Mouse (Mus musculus) c-Kit-positive CD71-positive TER-119-positive erythroid progenitor cells, embryonic 14.5 days (primary cell): ENCODE results near the gene Tbxa2r.

ENCODE experiments used
- DNase-seq: peaks from one replicate; pipeline ENCODE4 v3.0.0-alpha.2; 2013; ENCODE audit warnings: low spot score

The Tbxa2r gene

DNA sequence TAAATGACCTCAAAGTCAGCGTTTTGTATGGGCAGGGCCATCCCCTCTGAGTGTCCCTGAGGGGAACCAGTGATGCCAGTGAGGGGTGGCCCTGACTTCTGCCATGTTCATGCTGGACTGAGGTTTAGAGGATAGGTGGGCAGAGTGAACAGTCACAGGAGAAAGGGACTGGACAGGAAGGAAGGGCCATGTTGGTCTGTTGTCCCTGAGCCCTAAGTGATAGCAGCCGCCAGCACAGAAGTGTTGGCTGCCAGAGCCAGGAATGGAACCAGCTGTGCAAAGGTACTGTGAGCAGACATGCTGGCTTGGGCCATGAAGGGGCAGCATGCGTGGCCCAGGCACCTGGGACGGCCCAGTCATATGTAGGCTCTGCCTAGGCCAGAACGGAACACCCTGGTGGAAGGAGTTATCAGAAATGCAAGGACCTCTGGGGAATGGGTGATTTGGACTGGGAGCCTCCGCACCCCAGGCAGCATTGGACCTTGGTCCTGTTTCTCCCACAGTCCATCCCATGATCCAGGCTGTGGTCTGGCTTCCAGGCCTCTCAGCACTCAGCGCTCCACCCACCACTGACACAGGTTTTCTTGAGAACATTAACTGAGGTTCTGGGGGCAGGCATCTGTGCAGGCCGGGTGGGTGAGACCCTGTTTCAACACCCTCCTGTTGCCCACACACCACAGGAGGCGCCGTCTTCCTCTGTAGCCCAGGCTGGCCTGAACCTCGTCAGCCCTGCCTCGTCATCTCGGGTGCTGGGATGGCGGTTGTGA lies 28.8 kb upstream of the Tbxa2r start:
- DNase-seq: no peak

DNA sequence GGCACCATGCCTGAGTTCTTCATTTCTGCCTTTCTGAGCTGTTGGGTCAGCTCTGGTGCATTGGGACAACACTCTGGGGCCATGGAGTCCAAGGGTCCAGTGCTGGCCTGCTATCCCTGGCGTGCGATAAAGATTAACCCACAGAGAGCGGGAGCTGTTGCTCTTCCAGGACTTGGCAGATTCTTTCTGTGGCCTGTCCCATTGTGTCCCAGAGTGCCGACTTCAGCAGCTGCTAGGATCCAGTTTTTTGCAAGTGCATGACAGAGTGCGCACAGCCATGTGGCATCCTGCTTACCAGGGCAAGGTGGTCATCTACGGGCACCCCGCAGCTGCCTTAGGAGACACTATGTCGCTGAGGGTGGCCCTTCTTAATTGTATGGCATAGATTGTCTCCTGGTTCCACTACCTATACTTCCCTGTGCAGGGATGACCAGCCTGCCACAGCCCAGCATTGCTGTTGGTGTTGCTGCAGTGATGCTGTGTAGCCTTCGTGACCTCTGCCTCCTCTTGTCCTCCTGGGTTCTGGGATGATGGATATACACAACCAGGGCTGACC lies 28.1 kb upstream of the Tbxa2r start:
- no peak for DNase-seq

DNA sequence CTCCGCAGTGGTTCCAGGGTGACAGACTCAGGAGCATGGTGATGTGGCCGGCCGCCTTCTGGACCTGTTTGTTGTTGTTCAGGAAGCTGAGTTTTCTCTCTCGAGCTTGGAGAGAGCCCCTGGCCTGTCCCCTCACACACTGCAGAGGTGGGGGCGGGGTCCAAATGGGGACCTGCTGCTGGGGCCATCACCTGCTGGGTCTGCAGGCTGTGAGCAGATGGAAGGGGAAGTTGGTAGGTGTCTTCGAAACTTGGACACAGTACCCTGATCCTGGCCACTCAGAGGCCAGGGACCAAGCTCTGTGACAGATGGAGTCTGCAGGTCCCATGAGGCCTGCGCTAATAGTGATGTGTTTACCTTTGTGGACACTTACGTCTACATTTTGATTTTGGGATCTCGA lies 27.2 kb upstream of the Tbxa2r start:
- no peak for DNase-seq

DNA sequence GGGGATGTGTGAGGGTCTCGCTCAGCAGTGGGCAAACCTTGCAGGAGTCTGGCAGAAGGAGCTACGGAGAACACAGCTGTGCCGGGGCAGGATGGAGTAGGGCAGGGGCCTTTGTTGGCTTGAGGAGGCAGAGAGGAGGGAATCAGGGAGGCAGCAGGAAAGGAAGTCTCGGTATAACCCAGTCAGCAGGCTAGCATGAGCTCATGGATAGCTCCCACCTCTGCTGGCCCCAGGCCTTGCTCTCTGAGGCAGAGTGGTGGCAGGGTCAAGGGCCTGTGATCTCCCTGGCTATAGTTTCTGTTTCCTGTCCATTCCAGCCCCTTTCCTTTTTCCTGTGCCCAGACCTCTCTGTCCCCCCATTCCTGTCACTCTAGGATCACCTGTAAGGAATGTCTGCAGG lies 26.2 kb upstream of the Tbxa2r start:
- no peak for DNase-seq

DNA sequence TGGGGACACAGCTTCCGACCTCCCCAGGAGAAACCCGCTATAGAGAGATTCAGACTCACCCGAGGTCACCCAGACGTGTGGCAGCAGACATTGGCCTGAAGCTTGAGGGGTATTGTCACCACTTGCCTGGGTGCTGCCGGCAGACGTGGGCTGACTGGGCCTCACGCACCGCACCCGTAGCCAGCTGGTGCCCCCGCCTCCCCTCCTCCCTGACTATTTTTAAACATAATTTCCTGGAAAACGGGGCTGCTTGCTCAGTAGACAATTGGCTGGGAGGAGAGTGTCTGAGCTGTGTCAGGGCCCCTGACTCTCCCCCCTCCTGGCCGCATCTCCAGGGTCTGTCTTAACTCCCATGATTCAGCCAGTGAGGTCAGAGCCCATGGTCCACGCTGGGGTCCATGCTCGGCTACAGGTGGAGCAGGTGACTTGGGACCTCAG lies 25.7 kb upstream of the Tbxa2r start:
- DNase-seq: peak; percentile 46

DNA sequence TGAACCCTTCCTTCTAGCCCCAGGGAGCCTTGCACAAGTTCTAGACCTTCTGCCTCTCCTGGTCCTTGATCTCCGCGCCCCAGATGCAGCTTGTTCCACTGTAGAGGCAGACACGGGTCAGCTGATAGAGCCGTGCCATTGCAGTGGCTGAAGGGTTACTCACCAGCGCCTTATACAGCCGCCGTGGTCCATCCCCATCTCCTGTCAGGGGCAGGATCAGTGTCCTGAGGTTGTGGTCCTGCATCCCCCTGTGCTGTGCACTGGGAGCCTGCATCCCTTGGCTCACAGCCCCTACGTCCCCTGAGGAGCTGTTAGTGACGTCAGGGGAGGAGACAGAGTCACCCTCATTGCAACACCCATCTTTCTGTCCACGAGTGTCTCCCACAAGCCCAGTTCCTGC lies 25.3 kb upstream of the Tbxa2r start:
- no peak for DNase-seq

DNA sequence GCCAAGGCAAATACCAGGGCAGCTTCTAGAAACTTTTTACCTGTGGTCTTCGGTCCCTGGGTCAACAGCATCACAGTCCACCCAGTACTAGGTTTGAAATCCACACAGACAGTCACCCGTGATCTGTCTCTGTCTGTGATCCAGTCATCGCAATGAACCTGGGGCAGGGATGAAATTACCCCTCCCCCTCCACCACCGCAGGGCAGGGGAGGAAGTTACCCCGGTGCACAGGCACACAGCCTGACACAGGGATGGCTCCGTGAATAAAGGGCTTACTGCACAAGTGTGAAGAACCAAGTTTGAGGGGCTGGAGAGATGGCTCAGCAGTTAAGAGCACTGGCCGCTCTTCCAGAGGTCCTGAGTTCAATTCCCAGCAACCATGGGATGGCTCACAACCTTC lies 24.8 kb upstream of the Tbxa2r start:
- DNase-seq: no peak

DNA sequence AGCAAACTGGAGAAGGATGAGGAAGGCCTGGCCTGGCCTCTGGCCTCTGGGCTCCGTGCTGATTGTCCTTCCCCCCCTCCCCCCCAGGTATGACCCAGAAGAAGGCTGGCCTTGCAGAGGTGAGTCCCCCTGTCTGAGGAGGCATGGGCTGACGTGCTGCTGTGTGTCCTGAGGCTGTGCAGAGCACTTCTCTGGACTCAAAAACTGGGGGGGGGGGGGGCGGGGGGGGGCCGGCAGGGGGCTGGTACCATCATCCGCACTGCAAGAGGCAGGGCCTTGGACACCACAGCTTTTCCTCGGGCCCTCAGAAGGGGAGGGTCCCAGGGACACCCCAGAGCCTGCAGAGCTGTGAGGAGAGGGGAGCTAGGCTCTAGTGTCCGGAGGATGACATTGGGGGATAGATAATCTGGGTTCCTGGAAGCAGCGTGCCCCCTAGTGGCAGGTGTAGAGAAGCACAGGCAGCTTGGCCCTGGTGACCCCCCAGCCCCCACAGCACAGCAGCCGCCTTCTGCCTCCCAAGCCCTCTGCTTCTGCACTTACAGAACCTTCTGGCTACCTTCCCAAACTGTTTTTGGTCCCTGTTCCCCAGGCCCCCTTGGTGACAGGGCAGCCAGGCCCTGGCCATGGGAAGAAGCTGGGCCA lies 23.8 kb upstream of the Tbxa2r start:
- DNase-seq: peak; percentile 59

DNA sequence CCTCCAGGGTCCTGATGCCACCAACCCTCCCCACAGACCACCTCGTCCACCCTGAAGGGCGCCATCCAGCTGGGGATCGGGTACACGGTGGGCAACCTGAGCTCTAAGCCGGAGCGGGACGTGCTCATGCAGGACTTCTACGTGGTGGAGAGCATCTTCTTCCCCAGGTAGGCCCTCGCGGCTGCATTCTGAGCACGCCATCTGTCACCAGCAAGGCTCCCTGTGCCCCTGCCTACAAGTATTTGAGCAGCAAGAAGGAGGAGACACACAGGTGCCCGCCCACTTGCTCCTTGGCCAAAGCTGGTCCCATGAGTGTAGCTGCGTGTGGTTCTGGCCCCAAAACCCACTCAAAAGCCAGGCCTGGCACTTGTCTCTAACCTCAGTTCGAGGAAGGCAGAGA lies 22.9 kb upstream of the Tbxa2r start:
- DNase-seq: no peak

DNA sequence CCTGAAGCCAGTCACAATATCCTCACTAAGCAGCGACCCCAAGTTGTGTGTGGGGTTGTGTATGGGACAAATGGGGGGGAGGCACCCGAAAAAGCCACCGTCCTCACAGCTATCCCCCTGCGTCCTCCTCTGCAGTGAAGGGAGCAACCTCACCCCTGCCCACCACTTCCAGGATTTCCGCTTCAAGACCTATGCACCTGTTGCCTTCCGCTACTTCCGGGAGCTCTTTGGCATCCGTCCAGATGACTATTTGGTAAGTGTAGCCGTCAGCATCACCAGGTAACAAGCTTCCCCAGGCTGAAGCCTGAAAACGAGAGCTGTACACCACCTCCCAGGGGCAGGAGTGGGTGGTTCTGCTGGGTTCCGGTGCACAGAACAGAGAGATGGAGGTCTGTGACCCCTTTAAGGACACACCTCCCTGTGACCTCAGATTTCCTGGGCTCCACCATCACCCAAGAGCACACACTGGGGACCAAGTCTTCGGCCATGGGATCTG lies 22.3 kb upstream of the Tbxa2r start:
- no peak for DNase-seq

DNA sequence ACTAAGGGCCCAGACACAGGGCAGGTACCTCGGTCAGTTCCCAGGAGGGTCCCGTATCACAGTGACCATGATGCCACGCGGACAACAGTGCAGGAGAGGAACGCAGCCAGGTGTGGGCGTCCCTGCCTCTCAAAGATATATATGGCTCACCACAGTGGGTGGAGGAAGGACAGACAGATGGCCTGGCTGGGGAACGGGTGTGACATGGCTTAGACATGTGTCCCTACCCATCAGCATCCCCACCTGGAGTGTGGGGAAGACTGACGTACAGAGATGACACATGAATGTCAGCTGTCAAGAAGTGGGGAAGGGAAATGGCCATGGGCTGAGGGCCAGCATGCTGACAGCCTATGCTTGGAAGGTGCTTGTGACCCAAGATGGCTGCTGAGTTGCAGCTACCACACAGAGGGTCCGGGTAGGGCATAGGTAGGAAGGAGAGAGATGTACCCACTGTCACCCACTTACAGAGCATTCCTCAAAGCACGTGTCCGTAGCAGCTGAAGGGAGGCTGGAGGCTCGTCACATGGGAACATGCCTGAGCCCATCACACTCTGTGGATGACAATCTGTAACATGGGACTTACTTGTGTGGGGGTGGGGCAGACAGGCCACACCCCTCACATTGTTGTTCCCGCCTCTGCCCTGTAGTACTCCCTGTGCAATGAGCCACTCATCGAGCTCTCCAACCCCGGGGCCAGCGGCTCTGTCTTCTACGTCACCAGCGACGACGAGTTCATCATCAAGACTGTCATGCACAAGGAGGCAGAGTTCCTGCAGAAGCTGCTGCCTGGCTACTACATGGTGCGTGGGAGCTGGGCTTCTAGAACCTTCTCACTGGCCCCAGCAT lies 21.5 kb upstream of the Tbxa2r start:
- DNase-seq: no peak

DNA sequence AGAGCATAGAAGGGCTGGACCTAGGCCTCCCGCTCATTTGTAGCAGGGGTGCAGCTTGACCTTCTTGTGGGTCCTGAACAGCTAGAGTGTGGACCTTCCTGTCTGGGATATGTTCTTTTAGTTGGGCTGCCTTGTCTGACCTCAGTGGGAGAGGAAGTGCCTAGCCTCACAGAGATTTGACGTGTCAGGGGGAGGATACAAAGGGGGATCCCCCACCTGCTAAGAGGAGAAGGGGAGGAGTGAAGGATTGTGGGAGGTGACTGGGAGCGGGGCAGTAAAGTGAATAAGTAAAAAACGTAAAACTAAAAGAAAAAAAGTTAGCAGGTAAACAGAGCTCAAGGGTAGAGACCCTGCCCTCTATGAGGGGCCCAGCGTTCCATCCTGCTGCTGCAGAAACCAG lies 19.0 kb upstream of the Tbxa2r start:
- no peak for DNase-seq

DNA sequence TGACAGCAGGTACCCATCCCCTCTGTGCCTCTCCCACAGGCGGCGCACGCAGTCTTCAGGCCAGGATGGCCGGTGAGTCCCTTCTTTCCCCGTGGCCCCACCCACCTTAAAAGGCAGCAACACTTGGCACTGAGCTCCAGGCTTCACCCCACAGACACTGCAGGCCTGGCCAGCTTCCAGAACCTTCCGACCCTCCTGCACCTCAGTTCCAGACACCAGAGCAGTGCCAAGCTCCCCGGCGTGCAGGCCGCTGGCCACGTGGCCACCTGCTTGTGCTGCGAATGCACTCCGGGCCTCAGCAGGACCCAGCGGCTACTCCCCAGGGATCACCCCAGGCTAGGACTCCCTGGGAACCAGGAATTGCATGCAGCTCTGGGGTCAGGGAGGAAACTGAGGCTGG lies 14.9 kb upstream of the Tbxa2r start:
- DNase-seq: no peak

DNA sequence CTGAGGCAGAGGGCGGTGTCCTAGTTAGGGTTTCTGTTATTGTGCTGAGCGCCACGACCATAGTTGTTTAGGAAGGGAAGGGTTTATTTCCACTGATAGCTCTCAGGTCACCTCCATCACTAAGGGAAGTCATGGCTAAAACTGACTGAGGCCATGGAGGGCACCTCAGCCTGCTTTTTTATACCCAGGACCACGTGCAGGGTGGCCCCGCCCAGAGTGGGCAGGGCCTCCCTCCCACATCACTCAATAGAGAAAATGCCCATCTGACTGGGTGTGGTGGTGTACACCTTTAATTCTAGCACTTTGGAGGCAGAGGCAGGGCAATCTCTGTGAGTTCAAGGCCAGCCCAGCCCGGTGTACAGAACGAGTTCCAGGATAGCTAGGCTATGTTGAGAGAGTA lies 14.3 kb upstream of the Tbxa2r start:
- DNase-seq: no peak

DNA sequence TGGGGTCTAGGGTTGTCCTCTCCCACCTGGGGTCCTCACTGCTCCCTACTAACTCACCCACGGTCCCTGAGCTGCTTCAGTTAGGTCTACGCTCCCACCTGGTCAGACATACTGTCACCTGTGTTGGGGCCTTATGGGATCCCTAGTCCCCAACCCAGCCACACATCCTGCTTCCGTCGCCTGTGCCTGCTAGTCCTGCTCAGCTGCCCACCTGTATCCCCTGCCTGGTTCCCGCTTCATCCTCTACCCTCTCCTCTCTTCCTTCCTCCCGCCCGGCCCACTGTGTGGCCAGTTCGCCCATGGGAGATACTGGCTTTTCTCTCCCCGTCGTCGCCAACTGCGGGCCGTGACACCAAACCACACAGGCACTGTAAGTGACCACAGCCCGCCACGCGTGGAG lies 12.9 kb upstream of the Tbxa2r start:
- no peak for DNase-seq

DNA sequence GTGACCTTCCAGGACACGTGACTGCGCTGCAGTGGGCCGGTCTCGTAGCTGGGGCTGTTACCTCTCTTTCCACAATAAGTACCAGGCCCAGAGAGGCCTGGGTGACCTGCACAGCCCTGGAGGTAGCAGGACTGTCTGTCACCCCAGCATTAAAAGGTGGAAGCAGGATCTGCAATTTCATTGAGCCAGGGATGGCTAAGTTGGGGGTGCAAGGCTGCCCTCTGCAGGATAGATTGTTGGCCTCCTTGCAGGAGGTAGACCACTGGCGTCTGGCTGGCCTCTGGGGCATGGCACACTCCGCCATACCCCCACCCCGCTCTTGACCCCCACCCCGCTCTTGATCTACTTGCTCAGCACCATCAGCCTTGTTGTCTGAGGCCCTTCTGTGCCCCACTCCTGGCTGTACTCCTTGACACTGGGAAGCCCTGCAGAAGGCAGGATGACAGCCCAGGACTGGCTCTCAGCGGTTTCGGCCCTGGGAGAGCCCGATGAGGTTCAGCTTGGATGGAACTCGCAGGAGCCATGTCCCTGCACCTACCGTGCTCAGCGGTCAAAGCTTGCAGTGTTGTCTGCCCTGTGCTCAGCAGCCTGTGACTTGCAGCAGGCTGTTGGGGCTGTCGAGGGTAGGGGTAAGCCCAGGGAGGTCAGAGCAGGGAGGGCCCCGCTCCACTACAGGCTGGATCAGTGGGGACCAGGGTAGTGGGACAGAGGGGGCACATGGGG lies 12.0 kb upstream of the Tbxa2r start:
- no peak for DNase-seq

DNA sequence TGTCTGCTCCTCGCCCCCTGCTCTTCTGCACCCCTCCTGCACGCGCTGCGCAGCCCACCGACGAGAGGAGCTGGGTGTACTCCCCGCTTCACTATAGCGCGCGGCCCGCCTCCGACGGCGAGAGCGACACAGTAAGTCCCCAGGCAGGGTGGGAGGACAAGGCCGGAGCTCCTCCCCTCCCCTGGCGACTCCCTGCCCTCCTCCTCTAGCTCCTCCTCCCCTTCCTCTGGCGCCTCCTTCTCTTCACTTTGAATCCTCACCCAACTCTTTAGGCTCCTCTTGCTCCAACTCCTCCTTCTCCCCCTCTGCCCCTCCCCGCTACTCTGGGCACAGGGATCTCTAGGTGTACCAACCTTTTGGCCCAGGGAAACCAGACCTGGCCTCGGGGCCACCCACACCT lies 11.3 kb upstream of the Tbxa2r start:
- peak; percentile 56 for DNase-seq

DNA sequence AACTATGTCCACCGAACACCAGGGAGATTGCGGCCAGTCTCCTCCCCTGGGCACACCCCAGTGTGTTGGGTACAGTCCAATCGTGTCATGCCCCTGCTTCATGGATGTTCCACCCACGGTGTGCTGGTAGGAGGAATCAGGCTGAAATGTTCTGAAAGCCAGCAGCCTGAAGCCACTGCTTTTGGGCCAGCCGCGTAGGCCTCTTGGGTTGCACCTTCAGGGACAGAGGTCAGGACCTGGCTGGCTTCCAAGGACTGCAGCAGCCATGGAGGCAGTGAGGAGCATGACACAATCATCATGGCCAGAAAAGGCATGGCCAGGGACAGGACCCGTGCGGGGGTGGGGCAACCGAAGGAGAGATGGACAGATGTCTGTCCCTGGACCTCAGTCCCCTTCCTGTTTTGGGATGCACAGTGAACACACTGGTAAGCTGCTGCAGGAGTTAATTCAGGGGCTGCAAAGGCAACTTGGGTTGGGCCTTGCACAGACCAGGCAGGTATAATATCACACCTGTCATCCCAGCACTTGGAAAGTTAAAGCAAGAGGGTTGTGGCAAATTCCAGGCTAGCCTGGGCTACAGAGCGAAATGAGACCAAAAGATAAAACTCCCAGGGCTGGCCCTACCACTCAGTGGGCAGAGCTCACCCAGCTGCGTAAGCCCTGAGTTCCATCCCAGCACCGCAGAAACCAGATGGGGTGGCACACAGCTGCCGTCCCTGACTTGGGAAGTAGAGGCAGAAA lies 9.8 kb upstream of the Tbxa2r start:
- DNase-seq: no peak

DNA sequence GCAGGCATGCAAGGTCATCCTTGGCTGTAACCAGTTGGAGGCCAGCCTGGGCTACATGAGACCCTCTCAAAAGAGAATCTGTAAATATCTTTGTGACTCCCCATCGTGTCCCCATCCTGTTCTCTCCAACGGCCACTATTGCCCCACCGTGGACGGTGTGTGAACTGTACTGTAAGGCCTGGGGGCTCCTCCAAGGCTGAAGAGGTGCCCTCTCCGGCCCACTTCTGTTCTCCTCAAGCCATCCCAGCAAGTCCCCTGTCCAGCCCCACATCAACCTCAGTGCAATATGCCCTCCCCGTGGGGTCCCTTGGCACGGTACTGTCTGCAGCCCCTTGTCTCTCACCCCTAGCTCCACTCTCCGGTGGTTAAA lies 9.2 kb upstream of the Tbxa2r start:
- DNase-seq: no peak

DNA sequence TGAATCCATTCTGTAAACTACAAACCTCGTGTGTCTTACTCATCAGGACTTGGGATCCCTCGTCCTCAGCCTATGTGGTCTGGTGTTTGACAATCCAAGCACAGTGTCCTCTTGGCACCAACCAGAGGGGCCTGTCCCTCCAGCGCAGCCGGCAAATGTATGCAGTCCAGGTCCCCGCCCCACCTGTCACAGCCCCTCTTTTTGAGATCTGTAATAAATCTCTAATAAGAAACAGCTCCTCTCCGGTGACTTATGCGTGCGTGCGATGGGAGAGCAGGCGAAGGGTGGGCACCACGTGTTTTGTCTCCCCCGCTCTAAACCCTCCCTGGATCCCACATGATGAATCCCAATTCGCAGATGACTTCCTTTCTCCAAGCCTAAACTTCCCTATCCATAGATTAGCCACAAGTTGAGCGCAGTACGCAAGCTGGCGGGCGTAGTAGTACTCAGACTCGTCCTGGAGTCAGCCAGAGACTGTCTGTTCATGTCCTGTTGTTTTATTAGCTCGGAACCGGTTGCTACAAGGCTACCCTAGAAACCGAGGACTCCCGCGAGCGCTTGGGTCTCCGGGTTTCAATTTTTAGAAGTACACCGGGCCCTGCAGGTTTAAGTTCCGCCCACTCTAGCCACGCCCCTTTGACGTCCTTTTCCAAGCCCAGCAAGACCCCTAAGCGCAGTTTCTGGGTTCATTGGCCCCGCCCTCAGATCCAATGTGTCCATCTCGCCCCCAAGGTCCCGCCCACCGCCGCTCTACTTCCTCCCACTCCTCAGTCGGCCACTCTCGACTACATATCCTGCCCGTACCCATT lies 8.6 kb upstream of the Tbxa2r start:
- DNase-seq: peak; percentile 96
